In the genomic region with DNA sequence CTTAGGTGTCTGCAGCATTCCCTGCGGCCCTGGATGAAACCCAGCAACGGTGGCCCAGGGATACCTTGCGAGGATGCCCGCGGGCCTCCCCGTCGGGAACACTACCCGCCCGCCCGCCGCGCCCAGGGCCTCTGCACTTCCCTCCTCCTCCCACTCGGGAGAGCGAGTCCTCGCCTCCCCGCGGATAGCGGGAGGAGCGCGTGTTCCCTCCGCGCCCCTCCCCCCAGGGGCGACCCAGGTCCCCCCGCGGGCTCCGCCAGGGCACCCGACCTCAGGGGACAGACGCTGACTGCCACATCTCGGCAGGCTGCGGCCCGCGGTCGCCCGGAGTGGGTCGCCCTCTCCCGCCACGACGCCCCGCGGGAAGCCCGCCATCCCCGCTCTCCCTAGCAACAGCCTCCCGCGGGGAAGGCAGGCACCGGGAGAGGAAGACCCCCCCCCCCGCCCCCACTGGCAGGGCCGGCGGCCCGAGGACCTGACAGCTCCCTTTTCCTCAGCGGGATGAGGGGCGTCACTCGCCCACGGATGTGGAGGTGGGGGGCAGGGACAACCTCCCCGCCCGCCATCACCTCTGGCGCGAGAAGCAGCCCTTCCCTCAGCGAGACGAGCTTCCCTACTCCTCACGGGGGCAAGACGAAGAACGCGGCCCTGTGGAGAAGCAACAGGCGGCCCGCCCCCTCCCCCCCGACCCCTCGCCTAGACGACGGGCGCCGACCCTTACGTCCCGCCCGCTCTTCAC, we compare ENCODE assay signal across 8 mouse cellular contexts. TPM values are rescaled to one million over a fixed set of nuclear protein-coding genes. Genes with fewer than 3 reads are reported as not detected.
A peak's percentile ranks its signal among the peaks of the same experiment; 100 is the strongest.
DNase-seq lines count a peak whose midpoint lies in the region; ATAC-seq lines count a peak whose summit lies in the region.

No protein-coding gene starts in this region.

- H3K4me3 ChIP-seq in heart, embryonic 10.5 days, result peak overlapping the region; percentile 99
- H3K4me3 ChIP-seq in liver, embryonic 16.5 days (ENCODE audit: low read depth, low read length), result peak overlapping the region; percentile 92

- peaks cover 27% of the 10 kb centered on the region for H3K4me1 ChIP-seq in heart, embryonic 10.5 days
- H3K4me1 ChIP-seq in liver, embryonic 16.5 days (ENCODE audit: control insufficient read depth, low read depth, low read length), result peaks cover 30% of the 10 kb centered on the region

- peak overlapping the region; percentile 90 for H3K4me2 ChIP-seq in liver, embryonic 16.5 days (ENCODE audit: low read depth, low read length)

- no peaks in the 10 kb centered on the region for H3K27me3 ChIP-seq in heart, embryonic 10.5 days (ENCODE audit: insufficient read depth, poor library complexity, severe bottlenecking)
- H3K27me3 ChIP-seq in liver, embryonic 16.5 days (ENCODE audit: control insufficient read depth, insufficient read depth, low read depth, low read length), result no peaks in the 10 kb centered on the region

- DNase-seq in 3134 (ENCODE audit: extremely low read depth, insufficient read length, low spot score), result peak; percentile 74
- peak; percentile 59 for DNase-seq in embryo, embryonic 10.5 days (ENCODE audit: low spot score)
- DNase-seq in heart, embryonic 10.5 days (ENCODE audit: low spot score), result peak; percentile 81
- peak; percentile 74 for DNase-seq in kidney, postnatal 10 days
- DNase-seq in testis, postnatal 14 days (ENCODE audit: low spot score), result peak; percentile 80

- H3K27ac ChIP-seq in heart, embryonic 10.5 days, result peak overlapping the region; percentile 97
- peak overlapping the region; percentile 88 for H3K27ac ChIP-seq in liver, embryonic 16.5 days (ENCODE audit: low read length)

- H3K9me3 ChIP-seq in heart, embryonic 10.5 days, result no peaks in the 10 kb centered on the region
- no peaks in the 10 kb centered on the region for H3K9me3 ChIP-seq in liver, embryonic 16.5 days (replicated peaks; ENCODE audit: control insufficient read depth, low read length)

- WGBS in heart, embryonic 10.5 days, result under 1% methylated on average over 58 of the region's 74 CpGs
- under 1% methylated on average over 56 of the region's 74 CpGs for WGBS in liver, embryonic 16.5 days (ENCODE audit: insufficient replicate concordance)

- peak; percentile 4 for ATAC-seq in activated CD4-positive, CD25-positive, alpha-beta regulatory T cell, adult 4 months
- ATAC-seq in liver, embryonic 16.5 days (ENCODE audit: low read depth), result peak; percentile 32
- peak; percentile 2; the same call in 1 of the 2 replicates for ATAC-seq in neutrophil, adult 5-6 weeks (ENCODE audit: extremely low read depth, insufficient number of reproducible peaks, low FRiP score, poor library complexity, severe bottlenecking)

- peak overlapping the region; percentile 86 for H3K9ac ChIP-seq in liver, embryonic 16.5 days (ENCODE audit: low read depth, low read length)

- H3K36me3 ChIP-seq in heart, embryonic 10.5 days, result peaks cover 22% of the 10 kb centered on the region; the same call in 1 of the 2 replicates
- H3K36me3 ChIP-seq in liver, embryonic 16.5 days (ENCODE audit: control insufficient read depth, insufficient read depth), result peaks cover 3% of the 10 kb centered on the region

RNA-seq across cellular contexts. Expression of a gene that starts 0.6 kb away (rescaled TPM):
- polyA plus RNA-seq in activated CD4-positive, CD25-positive, alpha-beta regulatory T cell, adult 4 months (2017; shearing (Covaris generic)), result 10 to 100 TPM; 24.4 to 26.3 TPM
- polyA plus RNA-seq in heart, embryonic 10.5 days (2016; fragmentation: Nextera tagmentation; extraction: Ambion mirVana), result 19.9 and 20.1 TPM in 2 replicates
- polyA plus RNA-seq in liver, embryonic 16.5 days (2015; fragmentation: Nextera tagmentation; extraction: Ambion mirVana), result 6.1 and 6.3 TPM in 2 replicates
- total RNA-seq in neutrophil, adult 5-6 weeks (2017), result 33.0 and 44.8 TPM in 2 replicates

RNA-seq across cellular contexts. Expression of a gene that starts 0.6 kb away (rescaled TPM):
- polyA plus RNA-seq in activated CD4-positive, CD25-positive, alpha-beta regulatory T cell, adult 4 months (2017; shearing (Covaris generic)), result 10 to 100 TPM; 26.3 to 28.5 TPM
- polyA plus RNA-seq in heart, embryonic 10.5 days (2016; fragmentation: Nextera tagmentation; extraction: Ambion mirVana), result 75.8 and 84.8 TPM in 2 replicates
- 56.4 and 61.8 TPM in 2 replicates for polyA plus RNA-seq in liver, embryonic 16.5 days (2015; fragmentation: Nextera tagmentation; extraction: Ambion mirVana)
- total RNA-seq in neutrophil, adult 5-6 weeks (2017), result 26.3 and 31.4 TPM in 2 replicates

RNA-seq across cellular contexts. Expression of a gene that starts 52.2 kb away (rescaled TPM):
- polyA plus RNA-seq in activated CD4-positive, CD25-positive, alpha-beta regulatory T cell, adult 4 months (2017; shearing (Covaris generic)), result under 1 TPM; 0.28 to 0.56 TPM
- 3.3 and 3.9 TPM in 2 replicates for polyA plus RNA-seq in heart, embryonic 10.5 days (2016; fragmentation: Nextera tagmentation; extraction: Ambion mirVana)
- polyA plus RNA-seq in liver, embryonic 16.5 days (2015; fragmentation: Nextera tagmentation; extraction: Ambion mirVana), result 0.44 and 0.71 TPM in 2 replicates
- total RNA-seq in neutrophil, adult 5-6 weeks (2017), result not detected in 2 replicates

Comparison
In these comparisons a context has a peak if more than half of its experiments do, and no peak if none do; other contexts are left out.
1. Peak in every context shown above with its lines: DNase-seq, ATAC-seq, H3K4me3 ChIP-seq and H3K27ac ChIP-seq.